Mouse (Mus musculus) G1E (cell line): ENCODE measurements around the gene Sox5.

ENCODE experiments used
- CTCF ChIP-seq: IDR thresholded peaks from 2 replicates; pipeline ENCODE4 v1.5.1; 2012; ENCODE audit warnings: low read depth, low read length, inconsistent platforms, mixed read lengths
- GATA1 ChIP-seq: IDR thresholded peaks from 2 replicates; pipeline ENCODE4 v1.6.1; 2012; ENCODE audit warnings: borderline replicate concordance, low read length, inconsistent platforms, mixed read lengths
- POLR2AphosphoS5 ChIP-seq: IDR thresholded peaks from 2 replicates; pipeline ENCODE4 v1.6.1; 2012; ENCODE audit warnings: low read depth, low read length, inconsistent platforms; ENCODE audit not compliant: insufficient replicate concordance
- TAL1 ChIP-seq: conservative IDR thresholded peaks from 2 replicates; pipeline ENCODE4 v1.6.1; 2012; ENCODE audit warnings: low read depth, low read length, inconsistent platforms, mixed read lengths

GRCm38 (mm10) chr6:144644711-144645110 is 137.1 kb downstream of the Sox5 start:
- TF ChIP-seq GATA1 (no peak), POLR2AphosphoS5 (no peak), CTCF (no peak), TAL1 (no peak)
